Mouse (Mus musculus) gastrocnemius, postnatal 4 days (tissue): ENCODE data around the gene Plekhm1. TPM values are rescaled to one million over a fixed set of nuclear protein-coding genes. Genes with fewer than 3 reads are reported as not detected.

ENCODE experiments used
- DNase-seq, 2 experiments: peaks; one replicate each; pipeline ENCODE4 v3.0.0; 2021 to 2022; ENCODE audit warnings: low spot score in 2 of 2, mixed read lengths in 2 of 2
- total RNA-seq, 2 experiments: library from RNA; stranded (reverse); gene quantifications; 2 replicates each; pipeline ENCODE4 v1.2.3; 2021

Gene Plekhm1
- total RNA-seq, 2 experiments from 2014 or later = 12.0 to 12.8 TPM

GRCm38 (mm10) chr11:103362054-103362432 is 50.4 kb downstream of the Plekhm1 start:
- no peak for DNase-seq

GRCm38 (mm10) chr11:103361396-103362053 is 51.0 kb downstream of the Plekhm1 start:
- DNase-seq = no peak

GRCm38 (mm10) chr11:103360661-103361081 is 51.8 kb downstream of the Plekhm1 start:
- peak in 1 of 2 experiments; percentile 41 for DNase-seq

GRCm38 (mm10) chr11:103359841-103360641 is 52.4 kb downstream of the Plekhm1 start:
- peak; percentile 80 to 83 for DNase-seq

GRCm38 (mm10) chr11:103359122-103359521 is 53.4 kb downstream of the Plekhm1 start:
- DNase-seq = peak; percentile 40 to 66

- no peak for DNase-seq
Observed at GRCm38 (mm10) chr11:103358316-103358715, 54.2 kb downstream of the Plekhm1 start.

- DNase-seq = no peak
Observed at GRCm38 (mm10) chr11:103357710-103358109, 54.8 kb downstream of the Plekhm1 start.

GRCm38 (mm10) chr11:103356938-103357670 is 55.4 kb downstream of the Plekhm1 start:
- no peak for DNase-seq

GRCm38 (mm10) chr11:103356032-103356571 is 56.4 kb downstream of the Plekhm1 start:
- DNase-seq = no peak

- DNase-seq = no peak
Observed at GRCm38 (mm10) chr11:103355251-103355650, 57.2 kb downstream of the Plekhm1 start.

- DNase-seq = no peak
Observed at GRCm38 (mm10) chr11:103354033-103354432, 58.5 kb downstream of the Plekhm1 start.

- DNase-seq = no peak
Observed at GRCm38 (mm10) chr11:103352239-103352814, 60.2 kb downstream of the Plekhm1 start.

- no peak for DNase-seq
Observed at GRCm38 (mm10) chr11:103350711-103351315, 61.7 kb downstream of the Plekhm1 start.

- DNase-seq = no peak
Observed at GRCm38 (mm10) chr11:103349699-103350098, 62.8 kb downstream of the Plekhm1 start.

- DNase-seq = peak in 1 of 2 experiments; percentile 52
Observed at GRCm38 (mm10) chr11:103346657-103347056, 65.8 kb downstream of the Plekhm1 start.

GRCm38 (mm10) chr11:103346236-103346635 is 66.3 kb downstream of the Plekhm1 start:
- DNase-seq = no peak

GRCm38 (mm10) chr11:103345408-103346091 is 66.9 kb downstream of the Plekhm1 start:
- DNase-seq = no peak

GRCm38 (mm10) chr11:103344494-103345332 is 67.8 kb downstream of the Plekhm1 start:
- no peak for DNase-seq

GRCm38 (mm10) chr11:103343881-103344280 is 68.6 kb downstream of the Plekhm1 start:
- no peak for DNase-seq
